Mouse (Mus musculus) liver, embryonic 12.5 days (tissue): Measurements from ENCODE around the gene Ubash3b. TPM values are rescaled to one million over a fixed set of nuclear protein-coding genes. Genes with fewer than 3 reads are reported as not detected.

ENCODE experiments used
- ATAC-seq: fragments of 200-750 bp; cut with Nextera tagmentation; 2 replicates; pipeline ENCODE4 v1.8.0; 2017; ENCODE audit warnings: moderate number of reproducible peaks, mild to moderate bottlenecking, moderate library complexity
- H3K27ac ChIP-seq: fragments of 300-500 bp; sonication (generic); 2 replicates; pipeline ENCODE4 v1.5.1; 2016; ENCODE audit warnings: mild to moderate bottlenecking
- H3K27me3 ChIP-seq: fragments of 300-500 bp; sonication (generic); replicated peaks from 2 replicates; pipeline ENCODE4 v1.6.1; 2016; ENCODE audit warnings: mild to moderate bottlenecking, moderate library complexity
- H3K36me3 ChIP-seq: fragments of 300-500 bp; sonication (generic); 2 replicates; pipeline ENCODE4 v1.6.1; 2016; ENCODE audit warnings: mild to moderate bottlenecking, moderate library complexity
- H3K4me1 ChIP-seq: fragments of 300-500 bp; sonication (generic); 2 replicates; pipeline ENCODE4 v1.6.1; 2016
- H3K4me2 ChIP-seq: fragments of 300-500 bp; sonication (generic); 2 replicates; pipeline ENCODE4 v1.6.1; 2016; ENCODE audit warnings: mild to moderate bottlenecking, moderate library complexity
- H3K4me3 ChIP-seq: fragments of 300-500 bp; sonication (generic); 2 replicates; pipeline ENCODE4 v1.5.1; 2016; ENCODE audit warnings: mild to moderate bottlenecking, moderate library complexity
- H3K9ac ChIP-seq: fragments of 300-500 bp; sonication (generic); 2 replicates; pipeline ENCODE4 v1.6.1; 2016; ENCODE audit warnings: mild to moderate bottlenecking, moderate library complexity
- H3K9me3 ChIP-seq: fragments of 300-500 bp; sonication (generic); replicated peaks from 2 replicates; pipeline ENCODE4 v1.6.1; 2016; ENCODE audit warnings: mild to moderate bottlenecking, moderate library complexity
- WGBS: fragments of 180-500 bp; shearing (Covaris S2); methylation state at CpG from one replicate; pipeline ENCODE4 v1.1.7; 2016; ENCODE audit not compliant: insufficient replicate concordance; 5-methylcytosine and 5-hydroxymethylcytosine counted together
- polyA plus RNA-seq: library from polyadenylated mRNA; unstranded; fragments of >200 nt; fragmentation: Nextera tagmentation; extraction: Ambion mirVana; gene quantifications from 2 replicates; pipeline ENCODE4 v1.2.1, GENCODE M21; 2016

Ubash3b gene
- polyA plus RNA-seq, 1 experiment from 2014 or later = 14.0 TPM

DNA sequence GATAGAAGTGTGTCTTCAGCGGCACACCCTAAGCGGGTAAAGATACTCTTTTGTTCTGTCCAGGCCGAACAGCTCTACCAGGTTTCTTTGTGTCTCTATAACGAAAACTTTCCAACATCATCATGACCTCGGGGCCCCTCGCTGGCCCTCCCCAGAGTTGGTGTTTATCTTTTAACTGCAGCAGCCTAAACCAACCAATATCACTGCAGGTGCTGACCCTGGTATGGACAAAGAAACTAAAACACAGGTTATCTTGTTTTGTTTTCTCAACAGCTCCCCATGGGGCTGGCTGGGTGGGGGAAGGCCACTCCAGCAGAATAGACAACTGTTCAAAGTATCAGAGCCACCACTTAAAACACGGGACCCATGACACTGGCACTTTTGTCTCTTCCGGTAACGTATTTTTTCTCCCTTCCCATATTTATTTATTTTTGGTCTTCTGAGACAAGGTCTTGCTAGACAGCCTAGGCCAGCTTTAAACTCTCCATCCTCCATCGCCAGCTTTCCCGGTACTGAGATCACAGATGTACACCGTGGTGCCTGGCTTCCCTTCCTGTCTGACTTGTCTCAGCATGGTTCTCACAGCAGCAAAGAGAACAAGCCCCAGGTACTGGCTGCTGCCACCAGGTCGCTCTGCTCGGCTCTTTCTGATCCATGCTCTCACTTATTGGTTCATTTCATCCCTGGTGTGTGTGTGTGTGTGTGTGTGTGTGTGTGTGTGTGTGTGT lies 81.9 kb downstream of the Ubash3b start:
- Histone ChIP-seq H3K36me3 (no peaks in the 10 kb centered on the region), H3K27me3 (no peaks in the 10 kb centered on the region), H3K4me1 (peaks cover 100% of the 10 kb centered on the region), H3K27ac (peak overlapping the region; percentile 82), H3K9ac (peak overlapping the region; percentile 49), H3K9me3 (no peaks in the 10 kb centered on the region), H3K4me3 (peak overlapping the region; percentile 25), H3K4me2 (peak overlapping the region; percentile 64)
- WGBS = 21% methylated on average over 14 of the region's 14 CpGs
- ATAC-seq = peak; percentile 85

DNA sequence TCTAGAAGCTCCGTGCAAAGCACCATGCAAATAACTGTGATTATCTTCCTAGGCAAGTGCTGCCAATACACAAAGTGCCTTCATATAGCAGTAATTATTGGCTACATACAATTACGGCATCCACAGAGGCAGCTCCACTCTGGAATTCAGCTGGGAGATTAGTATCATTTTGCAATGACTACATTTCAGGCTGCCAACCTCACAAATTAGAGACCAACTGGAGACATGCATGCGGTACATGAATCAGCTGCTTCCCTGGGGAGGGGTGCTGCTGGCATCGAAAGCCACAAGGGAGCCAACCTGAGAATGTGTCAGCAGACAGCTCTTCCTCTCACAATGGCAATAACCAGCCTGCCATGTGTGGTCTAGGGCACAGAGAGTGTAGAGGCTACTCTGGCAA lies 83.3 kb downstream of the Ubash3b start:
- no peak for ATAC-seq

DNA sequence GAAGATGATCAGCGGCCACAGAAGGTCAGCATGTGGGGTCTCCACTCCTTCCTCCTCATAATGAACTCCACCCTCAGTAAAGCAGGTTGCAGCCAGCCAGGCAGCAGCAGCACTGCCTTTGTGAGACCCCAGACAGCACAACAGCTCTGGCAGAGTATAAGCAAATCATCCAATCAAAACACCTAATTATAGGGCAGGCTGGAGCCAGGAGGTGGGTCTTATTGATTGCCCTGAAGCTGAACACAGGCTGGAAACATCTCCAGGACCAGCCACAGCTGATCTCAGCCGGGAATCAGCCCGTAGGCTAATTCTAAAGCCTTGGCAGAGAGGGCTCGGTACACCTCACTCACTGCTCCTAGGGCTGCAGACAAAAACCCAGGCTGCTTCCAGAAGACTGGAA lies 85.3 kb downstream of the Ubash3b start:
- Histone ChIP-seq H3K4me3 (no peak overlapping the region), H3K9me3 (no peaks in the 10 kb centered on the region), H3K27ac (no peak overlapping the region), H3K4me1 (peaks cover 97% of the 10 kb centered on the region), H3K27me3 (no peaks in the 10 kb centered on the region), H3K4me2 (no peak overlapping the region), H3K9ac (0 out of 2 replicates have a peak overlapping the region, but pooled peaks have one; percentile 17), H3K36me3 (no peaks in the 10 kb centered on the region)
- no peak for ATAC-seq
- 82% methylated on average over 4 of the region's 4 CpGs for WGBS

More for the DNA sequence above, 83.3 kb downstream of the Ubash3b start:
- Histone ChIP-seq H3K27me3 (no peaks in the 10 kb centered on the region), H3K9ac (no peak overlapping the region), H3K36me3 (no peaks in the 10 kb centered on the region), H3K4me2 (0 out of 2 replicates have a peak overlapping the region, but pooled peaks have one; percentile 64), H3K4me3 (no peak overlapping the region), H3K9me3 (no peaks in the 10 kb centered on the region), H3K27ac (peak overlapping the region; percentile 82), H3K4me1 (peaks cover 97% of the 10 kb centered on the region)
- 72% methylated on average over 4 of the region's 4 CpGs for WGBS

DNA sequence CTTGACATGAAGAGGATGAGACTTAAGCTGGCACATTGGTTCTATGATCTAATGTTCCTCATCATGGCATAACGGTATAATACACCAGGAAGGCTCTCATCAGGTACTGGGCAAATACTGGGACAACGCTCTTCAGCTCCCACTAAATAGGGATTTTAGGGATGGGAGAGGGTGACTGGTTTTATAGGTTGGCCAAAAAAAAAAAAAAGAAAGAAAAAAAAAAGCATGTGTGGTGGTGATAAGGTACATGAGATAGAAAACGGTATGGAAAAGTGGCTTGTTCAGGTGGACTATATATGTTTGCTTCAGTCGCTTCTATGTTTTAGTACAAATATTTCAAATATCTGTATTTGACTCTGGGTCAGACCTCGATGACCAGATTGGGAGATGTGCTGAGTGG lies 86.0 kb downstream of the Ubash3b start:
- 70% methylated on average over 5 of the region's 5 CpGs for WGBS
- peaks cover 97% of the 10 kb centered on the region for H3K4me1 ChIP-seq
- no peaks in the 10 kb centered on the region for H3K9me3 ChIP-seq

DNA sequence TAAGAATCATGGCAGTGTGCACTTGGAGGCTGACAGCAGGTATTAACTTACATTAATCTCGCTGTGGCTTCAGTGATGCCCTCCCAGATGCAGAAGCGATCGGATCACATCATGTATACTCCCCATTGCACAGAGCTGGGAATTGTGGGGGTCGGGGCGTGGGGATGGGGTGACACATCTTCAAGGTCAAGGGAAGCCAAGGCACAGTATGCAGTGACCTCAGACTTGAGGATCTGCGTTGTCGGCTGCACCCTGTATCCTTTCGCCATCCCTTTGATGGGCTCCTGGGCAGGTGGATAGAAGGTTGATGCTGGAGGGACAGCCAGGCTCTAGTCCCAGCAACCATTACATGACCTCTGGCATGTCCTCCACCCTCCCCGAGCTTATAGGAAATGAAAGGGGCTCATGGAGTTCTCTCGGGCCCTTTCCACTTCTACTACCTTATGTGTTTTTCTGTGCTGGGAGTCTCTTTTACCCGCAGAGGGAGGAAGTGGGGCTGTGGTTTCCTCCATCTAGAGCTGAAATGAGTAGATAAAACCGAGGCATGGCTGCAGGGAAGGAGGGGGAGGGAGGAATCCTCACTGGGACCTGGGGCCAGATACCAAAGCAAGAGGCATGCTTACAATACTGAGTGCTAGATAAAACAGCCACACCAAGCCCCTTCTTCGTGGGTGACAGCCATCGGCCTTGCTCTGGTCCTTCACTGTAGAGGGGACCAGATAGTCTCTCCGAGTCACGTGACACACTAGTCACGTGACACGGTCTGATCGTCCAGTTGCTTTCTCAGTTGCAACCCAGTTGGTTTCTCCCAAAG lies 88.1 kb downstream of the Ubash3b start:
- peak overlapping the region; percentile 42 for H3K9ac ChIP-seq
- H3K4me1 ChIP-seq = peaks cover 97% of the 10 kb centered on the region

More for the DNA sequence above, 86.0 kb downstream of the Ubash3b start:
- ATAC-seq = no peak
- H3K27me3 ChIP-seq = no peaks in the 10 kb centered on the region
- no peak overlapping the region for H3K4me3 ChIP-seq
- H3K36me3 ChIP-seq = no peaks in the 10 kb centered on the region
- no peak overlapping the region for H3K4me2 ChIP-seq
- no peak overlapping the region for H3K27ac ChIP-seq
- H3K9ac ChIP-seq = no peak overlapping the region

DNA sequence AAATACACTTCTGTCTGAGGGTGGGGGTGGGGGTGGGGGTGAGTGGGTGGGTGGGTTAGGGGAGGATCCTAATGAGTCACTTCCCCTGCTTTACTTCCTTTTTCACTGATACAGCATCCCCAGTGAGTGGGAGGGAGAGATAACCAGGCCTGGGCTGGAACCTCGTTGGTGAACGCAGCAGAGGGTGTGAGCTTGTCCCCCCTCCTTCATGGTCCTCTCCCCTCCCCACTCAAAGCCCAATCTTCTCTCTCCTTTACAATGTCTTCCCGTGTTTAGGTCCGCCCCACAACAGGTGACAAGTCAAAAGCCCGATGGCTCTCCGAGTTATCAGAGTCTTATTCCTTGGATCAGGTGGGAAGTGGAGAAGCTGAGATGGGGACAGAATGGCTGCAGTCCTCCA lies 88.7 kb downstream of the Ubash3b start:
- Histone ChIP-seq H3K4me3 (peak overlapping the region; percentile 43), H3K27ac (peak overlapping the region; percentile 96), H3K4me1 (peaks cover 97% of the 10 kb centered on the region), H3K4me2 (peak overlapping the region; percentile 75), H3K9me3 (no peaks in the 10 kb centered on the region), H3K36me3 (no peaks in the 10 kb centered on the region), H3K9ac (peak overlapping the region; percentile 42; the same call in 1 of the 2 replicates), H3K27me3 (0 out of 2 replicates have a peak, but pooled peaks cover 3% of the 10 kb centered on the region)
- WGBS = 8% methylated on average over 6 of the region's 6 CpGs
- ATAC-seq = peak; percentile 83

More for the DNA sequence above, 88.1 kb downstream of the Ubash3b start:
- 0 out of 2 replicates have a peak, but pooled peaks cover 3% of the 10 kb centered on the region for H3K27me3 ChIP-seq
- peak overlapping the region; percentile 75 for H3K4me2 ChIP-seq
- peak overlapping the region; percentile 43 for H3K4me3 ChIP-seq
- no peaks in the 10 kb centered on the region for H3K9me3 ChIP-seq
- peak overlapping the region; percentile 96 for H3K27ac ChIP-seq
- 21% methylated on average over 19 of the region's 19 CpGs for WGBS
- peak; percentile 83 for ATAC-seq
- no peaks in the 10 kb centered on the region for H3K36me3 ChIP-seq

DNA sequence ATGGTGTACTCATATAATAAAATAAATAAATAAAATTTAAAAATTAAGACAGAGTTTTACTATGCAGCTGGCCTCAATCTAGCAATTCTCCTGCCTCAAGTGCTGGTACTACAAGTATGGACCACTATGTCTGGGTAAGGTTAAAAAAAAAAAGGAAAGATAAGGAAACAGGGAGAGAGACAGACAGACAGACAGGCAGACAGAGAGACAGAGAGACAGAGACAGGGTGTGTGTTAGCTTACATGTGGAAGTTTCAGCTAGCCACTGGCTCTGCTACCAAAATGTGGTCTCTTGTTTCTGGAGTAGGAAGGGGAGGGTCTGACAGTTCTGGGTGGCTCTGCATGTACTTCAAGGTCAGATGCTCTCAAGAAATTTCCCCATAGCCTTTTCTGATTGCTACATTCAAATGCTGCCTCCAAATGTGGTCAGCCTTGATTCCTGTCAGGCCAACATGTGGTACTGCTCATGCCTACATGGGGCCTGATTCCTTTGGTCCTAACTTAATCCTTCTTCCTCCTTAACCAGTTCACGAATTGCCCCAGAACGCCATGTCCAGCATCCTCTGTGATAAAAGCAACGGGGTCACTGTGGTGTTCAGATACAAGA lies 89.5 kb downstream of the Ubash3b start:
- Histone ChIP-seq H3K36me3 (no peaks in the 10 kb centered on the region), H3K27me3 (0 out of 2 replicates have a peak, but pooled peaks cover 3% of the 10 kb centered on the region), H3K27ac (peak overlapping the region; percentile 96), H3K9ac (0 out of 2 replicates have a peak overlapping the region, but pooled peaks have one; percentile 42), H3K4me2 (peak overlapping the region; percentile 75), H3K9me3 (no peaks in the 10 kb centered on the region), H3K4me1 (peaks cover 92% of the 10 kb centered on the region), H3K4me3 (peak overlapping the region; percentile 43; the same call in 1 of the 2 replicates)
- no peak for ATAC-seq
- WGBS = 11% methylated on average over 3 of the region's 3 CpGs

DNA sequence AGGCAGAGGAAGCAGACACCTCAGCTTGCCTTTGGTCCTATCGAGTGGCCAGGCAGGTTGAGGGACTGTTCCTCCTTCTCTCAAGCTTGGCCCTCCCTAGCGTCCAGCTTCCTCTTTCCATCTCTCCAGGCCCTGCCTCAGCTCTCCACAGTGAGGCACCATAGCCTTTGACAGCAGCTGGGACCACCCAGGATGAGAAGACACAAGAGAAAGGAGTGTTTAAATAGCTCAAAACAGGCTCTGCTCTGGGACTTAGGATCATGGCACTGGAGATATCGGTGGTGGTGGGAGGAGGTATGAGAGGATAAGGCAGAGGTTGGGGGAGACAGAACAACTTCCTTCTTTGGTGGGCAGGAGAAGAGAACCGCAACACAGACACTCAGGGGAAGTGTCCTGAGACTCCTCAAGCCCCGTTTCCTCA lies 90.7 kb downstream of the Ubash3b start:
- peaks cover 80% of the 10 kb centered on the region for H3K4me1 ChIP-seq
- ATAC-seq = no peak
- no peaks in the 10 kb centered on the region for H3K36me3 ChIP-seq
- H3K27me3 ChIP-seq = 0 out of 2 replicates have a peak, but pooled peaks cover 3% of the 10 kb centered on the region
- H3K27ac ChIP-seq = peak overlapping the region; percentile 45
- no peak overlapping the region for H3K9ac ChIP-seq
- H3K4me3 ChIP-seq = no peak overlapping the region
- H3K4me2 ChIP-seq = peak overlapping the region; percentile 14; the same call in 1 of the 2 replicates
- WGBS = 13% methylated on average over 5 of the region's 5 CpGs
- H3K9me3 ChIP-seq = no peaks in the 10 kb centered on the region

DNA sequence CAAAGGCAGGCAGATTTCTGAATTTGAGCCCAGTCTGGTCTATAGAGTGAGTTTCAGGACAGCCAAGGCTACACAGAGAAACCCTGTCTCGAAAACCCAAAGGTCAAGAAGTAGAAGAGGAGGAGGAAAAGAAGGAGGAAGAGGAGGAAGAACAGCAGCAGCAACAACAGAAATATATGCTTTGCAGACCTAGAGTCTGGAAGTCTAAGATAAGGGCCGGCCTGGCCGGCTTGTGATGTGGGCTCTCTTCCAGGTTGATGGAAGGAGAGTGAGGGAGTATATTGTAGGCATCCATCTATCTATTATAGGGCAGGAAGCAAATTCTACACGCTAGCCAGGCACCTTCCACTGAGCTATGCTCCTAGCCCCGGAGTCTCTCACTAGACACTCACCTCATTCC lies 92.0 kb downstream of the Ubash3b start:
- WGBS = 24% methylated on average over 5 of the region's 5 CpGs
- H3K9ac ChIP-seq = no peak overlapping the region
- peak overlapping the region; percentile 37 for H3K4me2 ChIP-seq
- H3K9me3 ChIP-seq = no peaks in the 10 kb centered on the region
- peaks cover 68% of the 10 kb centered on the region for H3K4me1 ChIP-seq
- H3K4me3 ChIP-seq = no peak overlapping the region
- H3K27ac ChIP-seq = peak overlapping the region; percentile 76
- peak; percentile 50 for ATAC-seq
- no peaks in the 10 kb centered on the region for H3K36me3 ChIP-seq
- H3K27me3 ChIP-seq = 0 out of 2 replicates have a peak, but pooled peaks cover 3% of the 10 kb centered on the region

DNA sequence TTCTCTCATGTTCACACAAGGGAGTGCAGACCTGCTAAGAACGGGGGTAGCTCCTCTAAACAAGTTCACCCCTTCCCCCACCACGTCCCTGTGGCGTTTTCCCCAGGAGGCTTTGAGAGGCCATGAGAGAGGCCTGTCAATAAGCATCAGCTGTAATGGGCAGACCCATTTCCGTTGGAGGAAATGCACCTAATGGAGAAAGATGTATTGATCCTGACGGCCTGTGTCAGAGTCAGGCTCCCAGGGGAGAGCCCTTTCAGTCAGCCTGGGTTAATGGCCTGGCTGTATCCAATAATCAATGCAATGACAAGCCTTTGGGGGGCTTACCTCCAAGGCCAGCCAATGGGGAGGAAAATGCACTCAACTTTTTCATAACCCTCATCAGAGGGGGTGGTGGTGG lies 100.1 kb downstream of the Ubash3b start:
- no peak overlapping the region for H3K27ac ChIP-seq
- no peak for ATAC-seq

DNA sequence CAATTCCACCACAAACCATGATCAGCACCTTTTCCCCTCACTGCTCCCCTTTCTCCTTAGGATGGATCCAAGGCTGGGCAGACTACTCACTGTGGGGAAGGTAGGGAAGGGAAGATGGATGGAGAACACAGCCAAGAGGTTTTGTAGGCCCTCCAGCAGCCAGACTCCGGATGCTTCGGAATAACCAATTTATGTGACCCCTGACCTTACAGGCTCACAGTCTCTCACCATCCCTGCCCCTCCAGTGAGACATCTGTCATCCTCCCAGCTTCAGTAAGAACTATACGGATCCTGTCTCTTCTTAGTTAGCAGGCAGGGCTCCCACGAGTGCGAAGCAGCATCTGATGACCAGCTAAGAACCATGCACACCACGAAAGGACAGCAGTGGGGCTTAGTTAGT lies 100.9 kb downstream of the Ubash3b start:
- ATAC-seq = no peak
- H3K4me2 ChIP-seq = no peak overlapping the region
- WGBS = 72% methylated on average over 6 of the region's 6 CpGs
- no peaks in the 10 kb centered on the region for H3K36me3 ChIP-seq
- no peaks in the 10 kb centered on the region for H3K9me3 ChIP-seq
- H3K4me3 ChIP-seq = no peak overlapping the region
- peaks cover 6% of the 10 kb centered on the region; the same call in 1 of the 2 replicates for H3K27me3 ChIP-seq
- H3K27ac ChIP-seq = no peak overlapping the region
- H3K4me1 ChIP-seq = peaks cover 41% of the 10 kb centered on the region
- H3K9ac ChIP-seq = no peak overlapping the region

More for the DNA sequence above, 100.1 kb downstream of the Ubash3b start:
- no peaks in the 10 kb centered on the region for H3K36me3 ChIP-seq
- 43% methylated on average over 5 of the region's 5 CpGs for WGBS
- no peaks in the 10 kb centered on the region for H3K9me3 ChIP-seq
- H3K4me2 ChIP-seq = no peak overlapping the region
- peaks cover 41% of the 10 kb centered on the region for H3K4me1 ChIP-seq
- H3K4me3 ChIP-seq = no peak overlapping the region
- peaks cover 6% of the 10 kb centered on the region; the same call in 1 of the 2 replicates for H3K27me3 ChIP-seq
- no peak overlapping the region for H3K9ac ChIP-seq
